Mouse (Mus musculus): Measurements from ENCODE around the gene Man1c1. TPM values are rescaled to one million over a fixed set of nuclear protein-coding genes. Genes with fewer than 3 reads are reported as not detected.

Gene Man1c1
- total and polyA plus RNA-seq, 3 experiments = 0.04 to 0.44 (median 0.20) TPM

- in situ Hi-C loops (cut with MboI; ENCODE audit: low pct_ligation_motif_present, low pct_unique_long_range_greater_than_20kb, low sequenced_read_pairs) = no loop called here
- no peaks in the 10 kb centered on the region for H3K36me3 ChIP-seq (replicated peaks in 1 of 2; ENCODE audit: control insufficient read depth in 1 of 2, insufficient read depth in 1 of 2, low read length in 1 of 2)
- H3K27ac ChIP-seq (ENCODE audit: insufficient read depth, low read depth) = no peak overlapping the region
- no peak overlapping the region for H3K4me2 ChIP-seq (ENCODE audit: insufficient read depth, low read depth, poor library complexity, severe bottlenecking)
- H3K9ac ChIP-seq (ENCODE audit: insufficient read depth, low read depth) = no peak overlapping the region
- H3K9me3 ChIP-seq (replicated peaks; ENCODE audit: low read length) = no peaks in the 10 kb centered on the region
- dilution Hi-C loops (cut with MboI; ENCODE audit: extremely low pct_ligation_motif_present, extremely low pct_unique_long_range_greater_than_20kb, low sequenced_read_pairs) = no loop called here
- H3K4me3 ChIP-seq (replicated peaks in 1 of 3; ENCODE audit: low read depth in 2 of 3, low read length in 2 of 3, poor library complexity in 1 of 3) = no peak overlapping the region
- no peaks in the 10 kb centered on the region for H3K79me2 ChIP-seq (replicated peaks; ENCODE audit: control insufficient read depth, extremely low read depth, insufficient read depth, poor library complexity, severe bottlenecking)
- peaks cover 2 to 10% of the 10 kb centered on the region in 2 experiments; a peak in 2 of 4 replicates for H3K4me1 ChIP-seq (ENCODE audit: control insufficient read depth in 1 of 2, insufficient read depth in 2 of 2)
- TF ChIP-seq NELFE (IDR thresholded peaks at IDR 0.05; ENCODE audit: low read depth, low read length) (no peak), CTCF (conservative IDR thresholded peaks at IDR 0.05 in 1 of 2, IDR thresholded peaks at IDR 0.05 in 1 of 2; ENCODE audit: low read depth in 2 of 2, low read length in 2 of 2) (no peak), GABPA (IDR thresholded peaks at IDR 0.05; ENCODE audit: insufficient replicate concordance, low read depth, low read length) (no peak), TCF12 (IDR thresholded peaks at IDR 0.05; ENCODE audit: low read depth, low read length) (no peak), KAT2A (IDR thresholded peaks at IDR 0.05; ENCODE audit: insufficient replicate concordance, low read length) (no peak), MAX (IDR thresholded peaks at IDR 0.05; ENCODE audit: low read length) (no peak), POLR2A (IDR thresholded peaks at IDR 0.05; ENCODE audit: low read depth, low read length) (no peak), SIN3A (IDR thresholded peaks at IDR 0.05; ENCODE audit: low read length) (no peak)
- no peak for DNase-seq (ENCODE audit: extremely low read depth)
- H3K27me3 ChIP-seq (replicated peaks) = peaks cover 4% of the 10 kb centered on the region
These were observed 102.7 kb downstream of the Man1c1 start for GRCm38 (mm10) chr4:134601404-134601803.

- TF ChIP-seq NELFE (IDR thresholded peaks at IDR 0.05; ENCODE audit: low read depth, low read length) (no peak), MAFK (IDR thresholded peaks at IDR 0.05; ENCODE audit: insufficient replicate concordance, low read length) (no peak), ELF1 (IDR thresholded peaks at IDR 0.05; ENCODE audit: low read depth, low read length) (no peak), GABPA (IDR thresholded peaks at IDR 0.05; ENCODE audit: insufficient replicate concordance, low read depth, low read length) (no peak), SMC3 (IDR thresholded peaks at IDR 0.05; ENCODE audit: low read depth, low read length) (no peak), POLR2A (IDR thresholded peaks at IDR 0.05; ENCODE audit: low read depth, low read length) (no peak), RCOR1 (conservative IDR thresholded peaks at IDR 0.05; ENCODE audit: low read depth, low read length) (no peak), JUND (conservative IDR thresholded peaks at IDR 0.05; ENCODE audit: low read depth, low read length) (no peak), TBP (conservative IDR thresholded peaks at IDR 0.05; ENCODE audit: low read depth, low read length) (no peak), CHD2 (IDR thresholded peaks at IDR 0.05; ENCODE audit: low read length) (no peak), USF1 (IDR thresholded peaks at IDR 0.05; ENCODE audit: low read depth, low read length) (no peak), USF2 (conservative IDR thresholded peaks at IDR 0.05; ENCODE audit: low read depth, low read length) (no peak), ZNF384 (IDR thresholded peaks at IDR 0.05; ENCODE audit: low read depth, low read length) (no peak)
- Histone ChIP-seq H3K4me3 (replicated peaks in 1 of 3; ENCODE audit: low read depth in 2 of 3, low read length in 2 of 3, poor library complexity in 1 of 3) (no peak overlapping the region), H3K4me1 (ENCODE audit: control insufficient read depth in 1 of 2, insufficient read depth in 2 of 2) (peaks cover 2 to 10% of the 10 kb centered on the region in 2 experiments; a peak in 2 of 4 replicates), H3K27me3 (replicated peaks) (peaks cover 2% of the 10 kb centered on the region), H3K27ac (ENCODE audit: insufficient read depth, low read depth) (no peak overlapping the region), H3K9me3 (replicated peaks; ENCODE audit: low read length) (no peaks in the 10 kb centered on the region), H3K36me3 (replicated peaks in 1 of 2; ENCODE audit: control insufficient read depth in 1 of 2, insufficient read depth in 1 of 2, low read length in 1 of 2) (no peaks in the 10 kb centered on the region), H3K4me2 (ENCODE audit: insufficient read depth, low read depth, poor library complexity, severe bottlenecking) (no peak overlapping the region), H3K9ac (ENCODE audit: insufficient read depth, low read depth) (no peak overlapping the region), H3K79me2 (replicated peaks; ENCODE audit: control insufficient read depth, extremely low read depth, insufficient read depth, poor library complexity, severe bottlenecking) (no peaks in the 10 kb centered on the region)
- in situ Hi-C loops (cut with MboI; ENCODE audit: low pct_ligation_motif_present, low pct_unique_long_range_greater_than_20kb, low sequenced_read_pairs) = no loop called here
- dilution Hi-C loops (cut with MboI; ENCODE audit: extremely low pct_ligation_motif_present, extremely low pct_unique_long_range_greater_than_20kb, low sequenced_read_pairs) = no loop called here
- no peak for DNase-seq (ENCODE audit: extremely low read depth)
These were observed 103.3 kb downstream of the Man1c1 start for GRCm38 (mm10) chr4:134600777-134601176.
